Mouse (Mus musculus): ENCODE data around the gene Tufm. TPM values are rescaled to one million over a fixed set of nuclear protein-coding genes. Genes with fewer than 3 reads are reported as not detected.
"Not testable (repeated sequence)": the region's sequence is repeated elsewhere in the genome, so short reads cannot be mapped to it uniquely, and the experiment has no call there.

Gene Tufm
- total RNA-seq, 2 experiments from 2014 or later: 122 to 145 TPM

DNA sequence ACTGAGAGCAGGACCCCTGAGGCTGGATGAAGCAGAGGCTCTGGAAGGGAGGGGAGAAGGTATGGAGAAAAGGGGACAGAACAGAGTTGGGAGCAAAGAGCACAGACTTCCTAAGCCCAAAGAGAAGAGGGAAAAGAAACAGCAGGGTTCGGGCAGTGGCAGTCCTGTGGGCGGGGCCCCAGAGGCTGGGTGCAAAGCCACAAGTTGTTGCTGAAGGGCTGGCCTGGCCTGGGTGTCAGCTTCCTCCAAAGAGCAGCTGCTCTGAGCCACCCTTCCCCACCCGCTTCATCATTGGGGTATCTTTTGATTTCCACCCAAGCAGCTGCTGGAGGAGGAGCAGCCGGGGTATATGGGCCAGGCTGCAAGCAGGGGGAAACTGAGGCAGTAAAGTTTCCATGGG is 23.0 kb upstream of the Tufm start:
- intact Hi-C loops (cut with DNase I): no loop called here
- DNase-seq: peak; percentile 67 to 68

DNA sequence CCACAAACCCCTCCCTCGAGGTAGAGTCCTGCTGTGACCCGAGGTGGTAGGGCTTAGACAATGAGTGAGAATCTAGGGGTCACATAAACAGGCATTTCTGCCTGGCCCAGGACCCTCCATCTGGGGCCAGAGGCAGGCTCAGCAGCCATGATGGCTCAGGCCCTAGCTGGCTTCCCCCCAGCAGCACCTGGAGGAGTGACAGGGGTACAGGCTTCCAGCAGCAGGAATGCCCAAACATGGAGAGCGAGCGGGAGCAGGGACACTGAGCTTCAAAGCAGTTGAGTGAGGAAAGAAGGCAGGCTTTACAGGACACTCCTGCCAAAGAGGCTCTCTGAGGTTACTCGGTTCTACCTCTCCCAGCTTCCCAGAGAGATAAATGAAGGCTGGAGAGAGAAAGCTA is 22.3 kb upstream of the Tufm start:
- intact Hi-C loops (cut with DNase I): no loop called here
- peak; percentile 60 to 72 for DNase-seq

DNA sequence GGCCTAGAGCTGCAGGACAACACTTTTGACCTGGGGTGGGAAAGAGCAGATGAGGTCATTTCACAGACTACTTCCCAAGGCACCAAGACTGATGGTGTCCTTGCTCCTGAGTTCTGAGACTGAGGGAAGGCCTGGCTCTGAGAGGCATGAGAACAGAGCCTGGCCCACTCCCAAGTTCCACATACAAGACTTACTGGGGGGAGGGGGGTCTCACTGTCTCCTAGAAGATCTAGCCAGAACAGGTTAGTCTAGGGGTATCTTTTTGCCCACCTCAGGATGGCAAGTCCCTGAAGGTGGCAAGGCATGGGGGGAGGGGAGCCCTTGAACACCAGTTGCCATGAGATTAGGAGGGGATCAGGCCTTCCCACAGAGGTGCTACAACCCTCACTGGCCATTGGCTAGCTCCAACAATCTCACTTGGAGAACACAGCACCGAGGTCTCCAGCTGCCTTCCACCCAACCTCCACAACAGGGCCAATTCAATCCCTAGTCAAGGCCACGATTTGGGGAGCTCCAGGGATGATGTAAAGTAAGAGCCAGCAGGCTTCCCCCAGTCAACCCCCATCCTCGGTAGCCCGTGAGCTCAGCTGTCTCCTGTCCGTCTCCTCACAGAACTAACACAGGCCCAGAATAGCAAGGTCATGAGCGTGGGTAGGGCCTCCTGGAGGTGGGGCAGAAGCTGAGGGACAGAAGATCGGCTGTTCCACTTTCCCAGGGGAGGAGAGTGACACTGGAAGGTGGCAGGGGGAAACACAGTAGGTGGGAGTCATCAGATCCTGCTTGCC is 21.7 kb upstream of the Tufm start:
- DNase-seq: peak; percentile 51 to 56
- intact Hi-C loops (cut with DNase I): no loop called here

DNA sequence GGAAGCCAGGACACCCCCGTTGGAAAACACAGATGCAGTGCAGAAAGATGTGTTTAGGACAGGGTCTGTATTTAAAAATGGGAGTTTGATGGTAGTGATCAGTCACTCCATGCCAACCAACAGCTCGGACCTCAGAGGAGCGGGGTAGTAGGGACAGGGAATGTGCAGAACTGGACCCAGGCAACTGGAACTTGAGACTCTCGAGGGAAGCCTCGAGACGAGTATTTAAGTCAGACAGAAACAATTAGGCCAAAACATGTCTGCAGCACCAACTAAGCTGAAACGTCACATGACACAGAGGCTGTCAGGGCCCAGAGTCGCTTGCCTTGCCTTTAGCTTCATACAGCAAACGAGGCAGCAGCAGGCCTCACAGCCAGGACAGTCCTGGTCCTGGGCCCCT is 21.0 kb upstream of the Tufm start:
- intact Hi-C loops (cut with DNase I): no loop called here
- no peak for DNase-seq

DNA sequence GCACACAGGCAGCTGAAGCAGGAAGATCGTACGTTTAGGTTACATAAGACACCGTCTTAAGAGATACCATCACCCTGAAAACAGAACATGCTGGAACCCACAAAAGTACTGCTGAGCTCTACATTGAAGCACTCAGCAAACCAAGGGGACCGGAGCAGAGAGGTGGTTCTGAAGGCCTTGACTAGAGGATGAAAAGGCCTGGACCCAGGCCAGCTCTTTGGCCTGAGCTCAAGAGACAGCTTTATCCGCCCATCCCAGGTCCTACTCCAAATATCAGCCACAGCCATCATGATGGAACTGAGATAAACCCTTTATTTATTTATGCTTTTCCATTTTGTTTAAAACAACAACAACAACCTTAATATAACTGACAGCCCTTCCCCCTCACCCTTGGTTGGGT is 20.5 kb upstream of the Tufm start:
- no peak for DNase-seq

DNA sequence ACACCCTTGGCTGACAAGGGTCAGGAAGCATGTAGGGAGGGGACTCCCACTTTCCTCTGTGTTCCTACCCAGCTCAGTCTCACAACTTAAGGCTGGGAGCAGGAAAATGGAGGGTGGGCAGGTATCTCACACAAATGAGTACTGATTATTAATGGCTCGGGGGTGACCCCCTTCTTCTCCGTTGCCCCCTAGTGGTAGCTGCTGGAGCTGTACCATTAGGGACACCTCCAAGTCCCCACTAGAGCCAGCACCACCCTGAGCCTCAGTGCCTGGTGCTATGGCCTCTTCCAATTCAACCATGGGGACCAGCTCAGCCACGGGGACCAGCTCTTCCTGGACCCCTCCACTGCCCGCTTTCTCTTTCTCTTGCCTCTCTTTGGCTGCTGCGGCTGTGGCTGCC is 19.9 kb upstream of the Tufm start:
- intact Hi-C loops (cut with DNase I): no loop called here
- peak in 1 of 2 experiments; percentile 19 for DNase-seq

More for the DNA sequence above, 20.5 kb upstream of the Tufm start:
- intact Hi-C loops (cut with DNase I): no loop called here

DNA sequence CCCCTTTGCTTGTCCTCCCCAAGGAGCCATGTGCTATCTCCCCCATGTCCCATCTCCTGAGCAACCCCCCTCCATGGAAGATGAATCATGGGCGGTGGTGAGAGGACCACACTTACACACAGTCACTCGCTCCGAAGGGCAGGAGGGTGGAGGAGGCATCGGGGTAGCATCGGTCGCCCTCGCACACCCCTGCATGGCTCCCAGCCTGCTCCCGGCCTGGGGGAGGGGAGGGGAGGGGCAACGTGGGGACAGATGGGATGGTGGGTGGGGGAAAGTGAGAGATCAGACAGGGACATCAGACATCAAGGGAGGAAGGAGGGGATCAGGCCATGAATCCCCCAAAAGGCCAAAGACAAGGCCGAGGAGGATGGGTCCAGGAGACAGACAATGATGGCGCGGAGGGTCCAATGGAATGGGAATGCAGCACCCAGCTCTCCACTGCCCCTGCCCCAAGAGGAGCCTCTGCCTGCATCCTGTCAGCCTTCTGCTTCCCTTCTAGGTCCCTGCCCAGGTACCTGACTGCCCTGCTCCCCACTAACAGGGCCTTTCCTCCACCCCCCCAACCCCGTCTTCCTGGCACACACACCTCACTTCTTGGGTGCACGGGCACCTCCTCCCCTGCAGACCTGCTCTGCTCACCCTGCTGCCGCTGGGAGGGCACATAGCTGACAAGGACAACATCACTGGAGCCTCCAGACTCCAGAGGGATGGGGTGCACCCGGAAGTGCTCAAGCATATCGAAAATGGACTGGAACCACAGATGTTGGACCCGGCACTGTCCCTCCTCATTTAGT is 19.1 kb upstream of the Tufm start:
- intact Hi-C loops (cut with DNase I): no loop called here
- DNase-seq: no peak

DNA sequence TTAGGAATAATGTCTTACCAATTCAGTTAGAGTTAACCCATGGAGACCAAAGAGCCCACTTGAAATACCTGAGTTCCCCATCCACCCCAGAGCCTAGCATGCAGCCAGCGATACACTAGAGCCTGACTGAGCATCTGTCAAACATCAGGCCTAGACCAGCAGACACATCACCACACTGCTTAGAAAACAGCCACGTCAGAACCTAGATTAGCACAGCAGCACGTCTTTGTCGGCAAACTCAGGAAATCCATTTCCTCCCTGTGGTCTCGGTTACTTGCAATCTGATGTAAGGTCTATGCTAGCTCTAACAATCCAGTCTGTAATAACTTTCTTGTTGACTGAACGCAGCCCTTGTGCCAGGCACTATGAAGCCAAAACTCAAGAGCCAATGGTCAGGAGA is 17.1 kb upstream of the Tufm start:
- intact Hi-C loops (cut with DNase I): loop anchor here (5.0 kb wide), 1 partner anchor 38 kb away; no protein-coding TSS in a partner anchor
- DNase-seq: no peak

DNA sequence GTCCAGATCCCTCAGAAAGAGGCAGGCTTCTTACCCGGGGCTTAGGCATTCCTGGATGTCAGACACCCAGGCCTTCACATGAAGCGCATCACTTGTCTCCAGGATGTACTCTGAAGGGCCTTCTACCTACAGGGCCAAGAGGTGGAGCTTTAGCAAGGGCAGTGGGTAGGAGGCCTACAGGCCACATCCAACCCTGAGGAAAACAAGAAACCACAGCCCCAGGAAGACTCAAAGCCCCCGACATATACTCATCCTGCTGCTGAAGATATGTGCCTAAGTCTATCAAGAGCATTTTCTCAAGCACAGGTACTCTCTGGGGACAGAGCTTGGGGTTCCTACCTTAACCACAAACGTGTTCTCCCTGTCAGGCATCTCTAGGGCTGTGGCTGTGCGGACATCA is 15.8 kb upstream of the Tufm start:
- no peak for DNase-seq
- intact Hi-C loops (cut with DNase I): loop anchor here (5.0 kb wide), 1 partner anchor 39 kb away; no protein-coding TSS in a partner anchor

DNA sequence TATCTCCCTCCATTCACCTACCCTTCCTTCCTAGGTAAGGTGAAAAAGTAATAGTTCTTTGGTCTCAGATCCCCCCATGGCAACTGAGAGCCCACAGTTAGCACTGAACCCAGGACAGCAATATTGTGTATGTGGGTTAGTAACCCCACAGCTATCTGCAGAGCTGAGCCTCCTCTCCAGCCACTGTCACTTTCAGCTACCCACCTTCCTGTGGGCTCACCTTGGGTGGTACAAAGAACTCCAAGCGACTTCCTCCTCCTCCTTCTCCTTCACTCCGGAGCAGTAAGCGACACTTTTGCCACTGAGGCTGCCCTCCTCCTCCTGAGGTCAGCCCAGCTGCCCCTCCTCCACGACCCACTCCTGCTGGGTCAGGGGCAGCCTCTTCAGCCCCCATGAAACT is 15.3 kb upstream of the Tufm start:
- intact Hi-C loops (cut with DNase I): loop anchor here (5.0 kb wide), 1 partner anchor 40 kb away; no protein-coding TSS in a partner anchor
- no peak for DNase-seq

DNA sequence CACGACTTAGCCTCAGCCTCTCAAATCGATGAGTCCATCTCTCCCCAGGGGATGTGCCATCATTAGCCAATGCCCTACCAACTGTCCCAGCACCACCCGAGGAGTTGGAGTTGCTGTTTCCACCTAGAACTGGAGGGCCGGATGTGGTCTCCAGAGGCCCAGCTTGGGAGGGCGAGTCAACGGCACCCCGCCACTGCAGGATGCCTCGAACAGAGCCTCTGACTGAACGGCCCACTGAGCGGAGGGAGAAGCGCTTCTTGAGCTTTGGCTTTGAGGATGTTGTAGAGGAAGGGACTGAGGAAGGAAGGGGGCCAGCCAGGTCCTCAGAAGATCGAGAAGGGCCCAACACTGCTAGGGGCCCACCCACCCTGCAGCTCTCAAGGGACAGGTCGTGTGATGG is 14.9 kb upstream of the Tufm start:
- no peak for DNase-seq
- intact Hi-C loops (cut with DNase I): loop anchor here (5.0 kb wide), 1 partner anchor 40 kb away; no protein-coding TSS in a partner anchor

DNA sequence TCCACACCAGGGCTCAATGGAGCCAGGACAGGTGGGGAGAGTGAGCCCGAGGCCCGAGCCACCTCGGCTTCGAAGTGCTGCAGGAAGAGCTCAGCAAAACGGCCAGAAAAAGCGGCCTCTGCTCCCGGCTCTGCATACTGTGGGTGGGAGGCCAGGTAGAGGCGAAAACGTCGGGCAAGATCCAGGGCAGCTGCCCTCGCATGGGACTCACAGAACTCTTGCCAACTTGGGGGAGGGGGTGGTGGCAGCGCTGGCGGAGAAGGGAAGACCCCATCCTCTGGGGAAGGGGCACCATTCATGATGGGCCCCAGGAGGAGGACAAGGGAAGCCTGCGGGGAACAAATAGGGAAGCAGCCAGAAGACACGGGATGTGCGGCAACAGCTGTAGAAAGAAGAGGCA is 14.4 kb upstream of the Tufm start:
- DNase-seq: no peak
- intact Hi-C loops (cut with DNase I): loop anchor here (5.0 kb wide), 1 partner anchor 40 kb away; no protein-coding TSS in a partner anchor

DNA sequence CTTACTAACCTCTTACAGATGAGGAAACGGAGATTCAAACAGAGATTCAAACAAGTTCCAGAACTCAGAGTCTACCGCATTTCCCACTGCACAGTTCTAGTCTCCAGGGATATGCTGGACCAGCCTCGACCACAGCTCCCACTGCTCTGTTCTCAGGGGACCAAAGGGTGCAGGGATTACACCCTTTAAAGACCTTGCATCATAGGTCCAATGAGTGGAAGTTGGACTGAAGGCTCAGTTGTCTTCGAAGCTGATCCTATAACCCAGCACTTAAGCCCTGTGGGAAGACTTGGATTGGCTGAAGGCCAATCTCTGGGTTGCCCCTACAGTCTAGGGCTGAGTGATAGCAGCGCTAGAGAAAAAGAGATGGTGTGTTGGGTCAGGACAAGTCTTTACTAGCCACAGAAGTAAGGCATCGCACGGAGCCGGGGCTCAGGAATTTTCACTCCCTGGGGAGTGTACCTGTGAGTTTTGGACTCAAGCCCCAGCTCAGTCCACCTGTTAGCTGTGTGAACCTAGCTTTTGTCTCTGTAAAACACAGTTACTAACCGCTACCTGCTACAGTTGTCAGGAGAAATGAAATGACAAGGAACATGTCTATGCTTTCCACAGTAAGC is 13.6 kb upstream of the Tufm start:
- DNase-seq: no peak
- intact Hi-C loops (cut with DNase I): loop anchor here (5.0 kb wide), 1 partner anchor 41 kb away; no protein-coding TSS in a partner anchor

DNA sequence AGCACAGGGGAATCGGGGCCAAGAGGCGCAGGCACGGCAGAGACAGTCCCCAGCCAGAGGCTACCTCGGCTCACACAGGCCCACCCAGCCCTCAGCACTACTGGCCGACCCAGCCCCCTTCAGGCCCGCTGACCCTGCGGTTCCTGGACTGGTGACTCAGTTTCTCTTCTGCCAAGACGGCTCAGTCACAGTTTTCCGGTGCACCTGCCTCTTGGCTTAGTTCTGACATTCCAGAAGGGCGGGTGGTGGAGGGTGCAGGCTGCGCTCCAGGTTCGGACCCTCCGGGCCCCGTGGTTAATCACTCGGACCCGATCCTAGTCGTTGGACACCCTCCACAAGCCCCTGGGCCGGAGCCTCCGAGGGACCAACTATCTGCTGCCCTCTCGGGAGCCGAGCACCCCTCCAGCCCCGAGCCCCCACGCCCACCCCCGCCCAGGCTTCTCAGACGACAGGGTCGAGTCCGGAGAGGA is 12.6 kb upstream of the Tufm start:
- no peak for DNase-seq
- intact Hi-C loops (cut with DNase I): loop anchor here (5.0 kb wide), 1 partner anchor 42 kb away; no protein-coding TSS in a partner anchor

DNA sequence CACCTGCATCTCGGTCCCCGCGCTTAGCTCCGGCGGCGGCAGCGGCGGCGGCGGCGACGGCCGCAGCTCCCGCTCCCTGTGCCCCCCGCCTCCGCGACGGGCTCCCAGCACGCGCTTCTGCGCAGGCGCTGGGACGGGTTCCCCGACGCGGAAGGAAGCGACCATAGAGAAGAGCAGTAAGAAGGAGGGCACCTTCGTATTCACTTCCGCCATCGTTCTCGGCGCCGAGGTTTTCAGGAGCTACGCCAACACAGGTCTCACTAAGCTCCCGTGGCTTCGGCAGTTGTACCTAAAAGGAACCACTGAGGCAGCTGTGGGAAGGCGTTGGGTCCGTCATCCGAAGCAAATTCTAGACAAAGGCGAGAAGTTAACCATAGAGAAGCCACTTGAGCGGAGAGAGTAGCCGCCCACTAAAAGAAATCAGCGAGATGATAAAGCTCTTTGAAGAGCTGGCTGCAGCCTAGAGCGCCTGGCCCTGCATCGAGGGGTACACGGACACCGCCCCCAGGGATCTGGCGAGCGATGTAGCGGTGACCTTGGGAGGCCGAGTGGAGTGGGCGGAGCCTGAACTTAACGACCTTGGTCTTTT is 12.1 kb upstream of the Tufm start, which contains the start of gene Sh2b1:
Gene Sh2b1 (minus strand): TSS at position 432 of the 589 bp plus-strand sequence.
- intact Hi-C loops (cut with DNase I): loop anchor here (5.0 kb wide), 1 partner anchor 43 kb away; no protein-coding TSS in a partner anchor
- DNase-seq: peak; percentile 82 to 84

DNA sequence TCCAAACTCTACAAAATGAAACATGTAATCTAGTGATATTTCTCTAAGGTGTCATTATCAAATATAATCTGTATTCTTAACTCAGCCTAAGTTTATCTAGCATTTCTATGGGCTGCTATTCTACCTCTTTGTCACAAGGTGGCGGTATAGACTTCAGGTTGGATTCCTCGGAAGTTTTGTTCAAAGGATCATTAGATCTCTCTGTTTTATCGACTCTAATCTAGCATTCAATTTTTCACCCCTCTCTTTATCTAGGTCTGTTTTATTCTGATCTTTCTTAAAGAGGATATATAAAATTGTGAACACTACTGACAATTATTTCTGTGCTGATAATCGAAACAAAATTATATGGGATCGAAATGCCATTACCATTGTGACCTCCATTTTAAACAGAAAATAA is 5.5 kb upstream of the Tufm start:
- intact Hi-C loops (cut with DNase I): loop anchor here (2.0 kb wide), 1 partner anchor 47 kb away; no protein-coding TSS in a partner anchor
- no peak for DNase-seq

DNA sequence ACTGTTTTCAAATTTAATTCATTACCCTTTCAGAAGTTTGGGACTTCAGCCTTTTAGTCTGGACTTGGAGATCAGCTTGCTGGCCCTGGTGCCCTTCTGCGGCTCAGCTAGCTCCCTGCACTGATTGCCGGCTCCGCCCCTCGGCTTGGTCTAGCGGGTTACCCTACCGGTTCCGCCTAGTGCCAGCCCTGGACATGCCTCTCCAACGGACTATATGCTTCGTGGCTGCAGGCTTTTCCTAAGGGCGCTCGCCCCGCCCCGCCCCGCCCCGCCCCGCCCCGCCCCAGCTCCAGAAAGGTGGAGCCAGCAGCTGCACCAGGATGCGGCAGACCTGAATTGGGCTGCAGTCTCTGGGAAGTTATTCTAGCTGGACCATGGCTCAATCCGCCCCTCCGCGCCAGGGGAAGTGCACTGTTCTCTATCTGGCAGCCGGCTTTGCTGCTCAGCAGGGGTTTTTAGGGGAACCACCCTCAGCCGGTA is 4.7 kb upstream of the Tufm start:
- intact Hi-C loops (cut with DNase I): no loop called here

DNA sequence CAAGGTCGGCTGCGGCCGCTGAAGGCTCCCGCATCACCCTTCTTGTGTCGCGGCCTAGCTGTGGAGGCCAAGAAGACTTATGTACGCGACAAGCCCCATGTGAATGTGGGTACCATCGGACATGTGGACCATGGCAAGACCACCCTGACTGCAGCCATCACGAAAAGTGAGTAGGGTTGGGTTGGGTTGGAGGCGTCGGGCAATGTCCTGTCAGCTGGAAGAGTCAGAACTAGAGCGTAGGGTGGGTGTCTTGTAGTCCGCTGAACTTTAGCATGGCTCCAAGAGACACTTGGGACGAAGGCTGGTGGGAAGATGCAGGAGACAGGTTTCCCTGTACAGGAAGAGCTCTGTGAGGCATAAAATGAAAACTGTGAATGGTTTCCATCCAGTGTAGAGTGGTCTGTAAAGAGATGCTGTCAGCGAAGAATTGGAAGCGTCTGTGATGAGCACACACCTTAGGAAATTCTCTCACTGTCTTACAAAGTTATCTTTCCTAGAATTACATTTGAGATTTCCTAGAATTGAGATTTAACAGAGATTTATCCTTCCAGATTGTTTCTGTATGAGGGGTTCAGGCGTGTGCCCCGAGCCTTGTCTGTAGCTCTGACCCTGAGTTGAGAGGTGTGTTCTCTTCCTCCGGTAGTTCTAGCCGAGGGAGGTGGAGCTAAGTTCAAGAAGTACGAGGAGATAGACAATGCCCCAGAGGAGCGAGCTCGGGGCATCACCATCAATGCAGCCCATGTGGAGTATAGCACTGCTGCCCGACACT is 640 bp downstream of the Tufm start:
- DNase-seq; intact Hi-C loops (cut with DNase I): not testable (repeated sequence)

More for the DNA sequence above, 4.7 kb upstream of the Tufm start:
- DNase-seq: peak; percentile 61 to 83

DNA sequence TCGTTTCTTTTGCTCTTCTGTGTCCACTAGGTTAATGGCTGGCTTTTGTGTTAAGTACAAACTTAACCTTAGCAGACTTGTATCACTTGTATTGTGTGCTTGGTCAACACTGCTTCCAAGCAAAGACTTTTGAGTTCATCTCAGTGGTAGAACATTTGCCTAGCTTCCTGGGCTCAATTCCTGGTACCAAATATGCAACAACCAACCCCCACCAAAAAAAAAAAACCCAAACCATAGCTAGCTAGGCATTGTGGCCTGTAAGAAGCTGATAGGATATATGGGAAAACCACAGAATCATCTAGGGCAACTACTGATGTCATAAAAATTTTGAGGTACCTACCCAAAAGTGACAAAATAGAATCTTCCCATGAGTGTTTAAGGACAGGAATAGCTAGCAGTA is 3.8 kb downstream of the Tufm start:
- DNase-seq: no peak
- intact Hi-C loops (cut with DNase I): no loop called here
